Mouse (Mus musculus): Measurements from ENCODE around the gene Angel2.

GRCm38 (mm10) chr1:190910836-190911235 lies 14.1 kb upstream of the Angel2 start:
- no peak for TF ChIP-seq CTCF (IDR thresholded peaks at IDR 0.05; ENCODE audit: low read depth, low read length)
- no peak for TF ChIP-seq POLR2A (IDR thresholded peaks at IDR 0.05; ENCODE audit: extremely low read depth, insufficient read depth, low read length)
